Mouse (Mus musculus) liver, embryonic 14.5 days (tissue): Measurements from ENCODE around the gene Slc1a1. TPM values are rescaled to one million over a fixed set of nuclear protein-coding genes. Genes with fewer than 3 reads are reported as not detected.

Experiments
- ATAC-seq: fragments of 200-750 bp; cut with Nextera tagmentation; 2 replicates; pipeline ENCODE4 v1.8.0; 2017; ENCODE audit warnings: moderate number of reproducible peaks, mild to moderate bottlenecking, moderate library complexity; ENCODE audit not compliant: insufficient read depth
- DNase-seq, 3 experiments: peaks; one replicate each; pipeline ENCODE4 v3.0.0-alpha.2; 2012 to 2013; ENCODE audit warnings: low read depth in 3 of 3, low spot score in 3 of 3
- H3K27ac ChIP-seq: fragments of 300-500 bp; sonication (generic); 2 replicates; pipeline ENCODE4 v1.5.1; 2014; ENCODE audit warnings: moderate library complexity, mild to moderate bottlenecking, control low read depth, inconsistent platforms
- H3K27me3 ChIP-seq: fragments of 300-500 bp; sonication (generic); 2 replicates; pipeline ENCODE4 v1.6.1; 2014; ENCODE audit warnings: mild to moderate bottlenecking, low read length, moderate library complexity; ENCODE audit not compliant: control insufficient read depth, insufficient read depth
- H3K36me3 ChIP-seq: fragments of 300-500 bp; sonication (generic); replicated peaks from 2 replicates; pipeline ENCODE4 v1.6.1; 2014; ENCODE audit warnings: low read depth; ENCODE audit not compliant: control insufficient read depth, insufficient read depth
- H3K4me1 ChIP-seq, 2 experiments: fragments of 200-500 bp in 1 of 2; fragments of 300-500 bp in 1 of 2; sonication (generic) in 1 of 2; replicated peaks; 2 replicates each; pipeline ENCODE4 v1.6.1; 2012 to 2014; ENCODE audit warnings: antibody characterized with exemption in 1 of 2, inconsistent platforms in 1 of 2, low read length in 1 of 2; ENCODE audit not compliant: control insufficient read depth in 2 of 2, insufficient read depth in 2 of 2
- H3K4me2 ChIP-seq: fragments of 300-500 bp; sonication (generic); 2 replicates; pipeline ENCODE4 v1.6.1; 2014; ENCODE audit warnings: low read depth, mild to moderate bottlenecking, control low read depth, moderate library complexity
- H3K4me3 ChIP-seq, 2 experiments: fragments of 200-500 bp in 1 of 2; fragments of 300-500 bp in 1 of 2; sonication (generic) in 1 of 2; 2 replicates each; pipeline ENCODE4 v1.5.1; 2012 to 2014; ENCODE audit warnings: low read depth in 2 of 2, low read length in 2 of 2, mild to moderate bottlenecking in 2 of 2, control low read depth in 1 of 2, inconsistent platforms in 1 of 2, moderate library complexity in 1 of 2; ENCODE audit not compliant: insufficient read depth in 1 of 2
- H3K9ac ChIP-seq: fragments of 300-500 bp; sonication (generic); replicated peaks from 2 replicates; pipeline ENCODE4 v1.6.1; 2014; ENCODE audit warnings: mild to moderate bottlenecking, control low read depth, moderate library complexity
- H3K9me3 ChIP-seq: fragments of 300-500 bp; sonication (generic); 2 replicates; pipeline ENCODE4 v1.6.1; 2016; ENCODE audit warnings: low read length, mixed read lengths; ENCODE audit not compliant: control insufficient read depth
- CTCF ChIP-seq: IDR thresholded peaks from 2 replicates; pipeline ENCODE4 v1.5.1; 2016; ENCODE audit warnings: antibody characterized with exemption, low read depth, control low read depth
- EP300 ChIP-seq: IDR thresholded peaks from 2 replicates; pipeline ENCODE4 v1.6.1; 2016; ENCODE audit warnings: antibody characterized with exemption, low read depth
- WGBS: fragments of 180-500 bp; shearing (Covaris S2); extraction: QIAGEN DNeasy Blood & Tissue Kit; methylation state at CpG from one replicate; pipeline ENCODE4 v1.1.7; 2014; ENCODE audit not compliant: insufficient replicate concordance; 5-methylcytosine and 5-hydroxymethylcytosine counted together
- polyA plus RNA-seq, 2 experiments: library from polyadenylated mRNA; depleted of rRNA in 1 of 2; stranded (reverse) in 1 of 2; unstranded in 1 of 2; fragments of >200 nt; fragmentation: Nextera tagmentation in 1 of 2; extraction: Ambion mirVana in 1 of 2; gene quantifications; 2 replicates each; pipeline versions ENCODE4 v1.2.1 to v1.2.3; 2012 to 2014

Slc1a1 gene
- polyA plus RNA-seq, 2 experiments = not detected

DNA sequence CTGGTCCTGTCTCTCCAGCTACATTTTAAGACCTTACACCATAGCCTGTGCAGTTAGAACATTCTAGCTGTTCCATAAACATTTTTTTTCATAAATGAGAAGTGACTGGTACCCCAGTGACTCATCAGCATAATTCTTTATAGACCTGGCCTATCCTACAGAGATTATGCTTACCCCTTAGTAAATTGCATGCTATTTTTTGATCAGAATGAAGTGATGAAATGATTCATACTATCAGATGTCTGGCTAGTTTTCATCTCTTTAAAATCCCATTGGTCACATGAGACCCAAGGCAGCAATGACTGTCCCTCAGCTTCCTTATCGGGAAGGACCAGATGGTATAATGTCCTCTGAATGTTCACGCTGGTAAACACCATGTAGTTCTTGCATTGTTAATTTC lies 65.9 kb downstream of the Slc1a1 start:
- H3K4me2 ChIP-seq = no peak overlapping the region
- no peak for TF ChIP-seq EP300
- TF ChIP-seq CTCF = no peak
- DNase-seq = no peak
- no peak overlapping the region for H3K27ac ChIP-seq
- no peaks in the 10 kb centered on the region for H3K9me3 ChIP-seq
- no peak overlapping the region for H3K9ac ChIP-seq
- WGBS = 64% methylated on average over 2 of the region's 2 CpGs
- no peaks in the 10 kb centered on the region for H3K27me3 ChIP-seq
- no peak overlapping the region for H3K4me3 ChIP-seq
- ATAC-seq = no peak
- no peaks in the 10 kb centered on the region for H3K4me1 ChIP-seq
- no peaks in the 10 kb centered on the region for H3K36me3 ChIP-seq

DNA sequence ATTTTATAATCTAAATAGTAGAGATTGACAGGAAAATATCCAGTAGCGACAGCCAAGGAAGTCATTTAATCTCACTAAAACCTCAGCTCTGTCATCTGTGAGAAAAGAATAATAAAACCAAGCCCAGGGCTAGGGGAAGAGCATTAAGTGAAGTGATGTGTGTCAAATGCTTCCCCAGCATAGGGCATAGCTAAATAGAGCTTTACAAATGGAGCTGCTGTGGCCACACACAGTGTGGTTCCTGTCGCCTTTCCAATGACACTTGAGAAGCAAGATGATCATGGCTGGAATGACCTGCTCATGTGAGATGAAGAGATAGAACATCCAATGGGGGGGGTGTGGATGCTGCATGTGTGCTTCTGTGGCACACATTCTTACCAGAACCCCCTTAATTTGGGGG lies 67.3 kb downstream of the Slc1a1 start:
- H3K4me2 ChIP-seq = no peak overlapping the region
- no peak overlapping the region for H3K4me3 ChIP-seq
- no peaks in the 10 kb centered on the region for H3K36me3 ChIP-seq
- no peak for TF ChIP-seq CTCF
- TF ChIP-seq EP300 = no peak
- DNase-seq (no peak), ATAC-seq (no peak)
- 59% methylated on average over 2 of the region's 2 CpGs for WGBS
- H3K27ac ChIP-seq = no peak overlapping the region
- no peaks in the 10 kb centered on the region for H3K4me1 ChIP-seq
- no peaks in the 10 kb centered on the region for H3K27me3 ChIP-seq
- H3K9ac ChIP-seq = no peak overlapping the region
- H3K9me3 ChIP-seq = no peaks in the 10 kb centered on the region

DNA sequence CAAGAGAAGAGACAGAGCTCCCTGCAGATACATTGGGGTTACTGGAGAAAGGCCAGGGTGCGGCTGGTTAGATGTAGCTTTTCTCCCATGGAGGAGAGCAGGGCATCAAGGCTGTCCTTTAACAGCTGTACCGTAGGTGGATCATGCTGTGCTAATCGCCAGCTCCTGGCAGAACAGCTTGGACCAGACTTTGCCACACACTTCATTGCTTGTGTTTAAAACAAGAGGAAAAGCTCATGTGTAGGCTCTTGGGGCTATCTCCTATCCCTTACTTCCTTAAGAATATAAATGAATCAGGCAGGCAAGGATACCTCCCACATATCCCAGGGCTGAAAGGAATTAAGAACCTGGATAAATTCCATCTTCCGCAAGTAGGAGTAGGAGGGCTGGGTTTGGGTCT lies 68.0 kb downstream of the Slc1a1 start:
- no peak for ATAC-seq

DNA sequence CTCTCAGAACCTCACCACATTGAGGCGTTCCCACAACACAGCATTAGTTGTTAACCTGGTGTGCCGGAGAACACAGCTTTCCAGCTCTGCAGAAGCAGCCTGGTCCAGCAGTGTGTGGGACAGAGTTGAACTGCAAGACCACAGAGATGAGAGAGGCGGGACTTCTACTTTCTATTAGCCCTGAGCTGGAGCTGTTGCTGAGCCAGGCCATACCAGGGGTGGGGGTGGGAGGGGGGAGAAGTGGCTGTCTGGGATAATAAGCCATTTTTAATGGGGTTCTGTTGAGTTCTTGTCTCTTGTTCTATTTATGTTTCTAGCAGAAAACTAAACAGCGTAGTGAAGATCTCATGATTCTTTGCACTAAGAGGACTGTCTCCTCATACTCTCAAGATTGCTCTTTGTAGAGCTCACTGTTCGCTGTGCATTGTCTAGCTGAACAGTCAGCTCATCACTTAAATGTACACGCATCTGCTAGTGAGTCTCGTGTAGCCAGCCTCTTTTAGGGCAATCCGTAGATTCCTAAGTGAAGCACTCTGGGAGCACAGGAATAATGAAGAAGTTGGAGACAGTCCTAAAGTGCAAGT lies 68.8 kb downstream of the Slc1a1 start:
- no peaks in the 10 kb centered on the region for H3K36me3 ChIP-seq
- H3K27me3 ChIP-seq = no peaks in the 10 kb centered on the region
- WGBS = 73% methylated on average over 8 of the region's 8 CpGs
- no peaks in the 10 kb centered on the region for H3K4me1 ChIP-seq
- H3K27ac ChIP-seq = no peak overlapping the region
- TF ChIP-seq CTCF = no peak
- no peak for TF ChIP-seq EP300
- H3K9ac ChIP-seq = no peak overlapping the region
- DNase-seq (no peak), ATAC-seq (no peak)
- no peak overlapping the region for H3K4me3 ChIP-seq
- no peaks in the 10 kb centered on the region for H3K9me3 ChIP-seq
- no peak overlapping the region for H3K4me2 ChIP-seq

More for the DNA sequence above, 68.0 kb downstream of the Slc1a1 start:
- Histone ChIP-seq H3K27me3 (no peaks in the 10 kb centered on the region), H3K4me3 (no peak overlapping the region), H3K4me1 (no peaks in the 10 kb centered on the region), H3K9me3 (no peaks in the 10 kb centered on the region), H3K9ac (no peak overlapping the region), H3K27ac (no peak overlapping the region), H3K4me2 (no peak overlapping the region), H3K36me3 (no peaks in the 10 kb centered on the region)
- 54% methylated on average over 4 of the region's 4 CpGs for WGBS
- no peak for TF ChIP-seq CTCF
- DNase-seq = no peak

DNA sequence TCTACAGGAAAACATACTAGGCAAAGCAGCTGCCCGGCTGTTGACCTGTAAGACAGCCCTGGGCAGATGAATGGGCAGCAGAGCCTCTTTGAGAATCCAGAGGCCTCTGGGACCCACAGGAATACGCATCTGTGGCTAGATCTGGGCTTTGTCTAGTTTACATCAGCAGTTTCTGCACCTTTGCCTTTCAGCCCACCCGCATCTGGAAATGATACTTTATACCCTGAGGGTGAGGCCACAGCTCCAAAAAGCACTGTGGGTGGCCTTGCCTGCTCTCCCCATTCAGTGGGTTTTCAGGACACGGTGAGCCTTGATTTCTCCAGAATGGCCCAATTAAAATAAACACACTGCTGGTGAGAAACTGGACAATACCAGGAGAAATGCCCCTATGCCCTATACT lies 73.3 kb downstream of the Slc1a1 start:
- Histone ChIP-seq H3K4me1 (no peaks in the 10 kb centered on the region), H3K9ac (no peak overlapping the region), H3K9me3 (no peaks in the 10 kb centered on the region), H3K36me3 (no peaks in the 10 kb centered on the region), H3K27me3 (no peaks in the 10 kb centered on the region), H3K4me3 (no peak overlapping the region), H3K4me2 (no peak overlapping the region), H3K27ac (no peak overlapping the region)
- DNase-seq = no peak
- no peak for ATAC-seq
- TF ChIP-seq EP300 = no peak
- TF ChIP-seq CTCF = no peak
- WGBS = 65% methylated on average over 4 of the region's 4 CpGs
